Mouse (Mus musculus): ENCODE data around the gene Gm42742. TPM values are rescaled to one million over a fixed set of nuclear protein-coding genes. Genes with fewer than 3 reads are reported as not detected.

The Gm42742 gene
- total and polyA plus RNA-seq, 3 experiments = 13.8 to 27.2 TPM; not detected in 1

GRCm38 (mm10) chr7:127011051-127011450, 9.8 kb downstream of the Gm42742 start:
- Histone ChIP-seq H3K4me1 (ENCODE audit: control insufficient read depth in 1 of 2, insufficient read depth in 2 of 2, low read length in 2 of 2) (peaks cover 10 to 36% of the 10 kb centered on the region in 2 experiments), H3K79me2 (ENCODE audit: control insufficient read depth, insufficient read depth, low read length, poor library complexity) (peaks cover 26% of the 10 kb centered on the region), H3K36me3 (ENCODE audit: control insufficient read depth in 1 of 2, insufficient read depth in 2 of 2, low read length in 2 of 2) (peaks cover 0 to 29% of the 10 kb centered on the region in 2 experiments; a peak in 2 of 4 replicates), H3K9ac (ENCODE audit: control insufficient read depth, low read depth, low read length, poor library complexity, severe bottlenecking) (no peak overlapping the region), H3K9me3 (replicated peaks; ENCODE audit: insufficient read depth, low read length) (no peaks in the 10 kb centered on the region), H3K27ac (ENCODE audit: control insufficient read depth, low read depth, low read length) (no peak overlapping the region), H3K27me3 (ENCODE audit: control insufficient read depth in 1 of 2, insufficient read depth in 2 of 2, low read length in 2 of 2) (no peaks in the 10 kb centered on the region), H3K4me3 (ENCODE audit: control insufficient read depth in 1 of 2, insufficient read depth in 1 of 2, low read depth in 2 of 2, low read length in 2 of 2) (no peak overlapping the region)
- DNase-seq (ENCODE audit: low read depth, low spot score) = no peak
- no peak for TF ChIP-seq ZC3H11A (IDR thresholded peaks at IDR 0.05; ENCODE audit: low read depth, low read length)
- TF ChIP-seq NRF1 (IDR thresholded peaks at IDR 0.05; ENCODE audit: insufficient read depth, low read depth, low read length, poor library complexity, severe bottlenecking) = no peak
- no peak for TF ChIP-seq UBTF (IDR thresholded peaks at IDR 0.05; ENCODE audit: borderline replicate concordance, insufficient read depth, low read depth, low read length)
- no peak for TF ChIP-seq POLR2AphosphoS2 (IDR thresholded peaks at IDR 0.05; ENCODE audit: low read length)
- no peak for TF ChIP-seq EP300 (IDR thresholded peaks at IDR 0.05; ENCODE audit: low read depth in 1 of 2, low read length in 2 of 2)
- no peak for TF ChIP-seq RCOR1 (IDR thresholded peaks at IDR 0.05; ENCODE audit: low read depth, low read length)
- no peak for TF ChIP-seq GABPA (IDR thresholded peaks at IDR 0.05; ENCODE audit: low read depth, low read length)
- no peak for TF ChIP-seq TAL1 (IDR thresholded peaks at IDR 0.05; ENCODE audit: low read length)
- no peak for TF ChIP-seq KAT2A (conservative IDR thresholded peaks at IDR 0.05; ENCODE audit: low read depth, low read length)
- TF ChIP-seq RAD21 (IDR thresholded peaks at IDR 0.05; ENCODE audit: low read depth, low read length) = no peak
- TF ChIP-seq MAX (IDR thresholded peaks at IDR 0.05; ENCODE audit: low read length) = no peak
- TF ChIP-seq HCFC1 (IDR thresholded peaks at IDR 0.05; ENCODE audit: low read depth, low read length) = no peak
- no peak for TF ChIP-seq MYB (IDR thresholded peaks at IDR 0.05; ENCODE audit: low read depth, low read length)
- no peak for TF ChIP-seq TBP (IDR thresholded peaks at IDR 0.05; ENCODE audit: low read depth, low read length)

- no peak for DNase-seq (ENCODE audit: low read depth, low spot score)
- H3K36me3 ChIP-seq (ENCODE audit: control insufficient read depth in 1 of 2, insufficient read depth in 2 of 2, low read length in 2 of 2) = peaks cover 0 to 24% of the 10 kb centered on the region in 2 experiments; a peak in 2 of 4 replicates
- H3K27me3 ChIP-seq (ENCODE audit: control insufficient read depth in 1 of 2, insufficient read depth in 2 of 2, low read length in 2 of 2) = no peaks in the 10 kb centered on the region
- TF ChIP-seq USF1 (IDR thresholded peaks at IDR 0.05; ENCODE audit: low read depth, low read length) (no peak), NRF1 (IDR thresholded peaks at IDR 0.05; ENCODE audit: insufficient read depth, low read depth, low read length, poor library complexity, severe bottlenecking) (no peak), UBTF (IDR thresholded peaks at IDR 0.05; ENCODE audit: borderline replicate concordance, insufficient read depth, low read depth, low read length) (no peak), ZC3H11A (IDR thresholded peaks at IDR 0.05; ENCODE audit: low read depth, low read length) (no peak), MAZ (IDR thresholded peaks at IDR 0.05; ENCODE audit: low read depth, low read length) (no peak), POLR2AphosphoS5 (IDR thresholded peaks at IDR 0.05; ENCODE audit: borderline replicate concordance, low read depth, low read length) (no peak), POLR2AphosphoS2 (IDR thresholded peaks at IDR 0.05; ENCODE audit: low read length) (no peak), TAL1 (IDR thresholded peaks at IDR 0.05; ENCODE audit: low read length) (no peak), KAT2A (conservative IDR thresholded peaks at IDR 0.05; ENCODE audit: low read depth, low read length) (no peak), MYC (IDR thresholded peaks at IDR 0.05; ENCODE audit: low read depth, low read length) (no peak), ETS1 (IDR thresholded peaks at IDR 0.05; ENCODE audit: low read depth, low read length) (no peak), TBP (IDR thresholded peaks at IDR 0.05; ENCODE audit: low read depth, low read length) (no peak), CTCF (IDR thresholded peaks at IDR 0.05 in 2 of 3, conservative IDR thresholded peaks at IDR 0.05 in 1 of 3; ENCODE audit: control insufficient read depth in 1 of 3, insufficient read depth in 1 of 3, low read depth in 2 of 3, low read length in 3 of 3, poor library complexity in 1 of 3, severe bottlenecking in 1 of 3) (no peak), MYB (IDR thresholded peaks at IDR 0.05; ENCODE audit: low read depth, low read length) (no peak), HCFC1 (IDR thresholded peaks at IDR 0.05; ENCODE audit: low read depth, low read length) (no peak), NELFE (IDR thresholded peaks at IDR 0.05; ENCODE audit: low read depth, low read length) (no peak)
- peak overlapping the region; percentile 68 for H3K9ac ChIP-seq (ENCODE audit: control insufficient read depth, low read depth, low read length, poor library complexity, severe bottlenecking)
- no peaks in the 10 kb centered on the region for H3K9me3 ChIP-seq (replicated peaks; ENCODE audit: insufficient read depth, low read length)
- H3K79me2 ChIP-seq (ENCODE audit: control insufficient read depth, insufficient read depth, low read length, poor library complexity) = peaks cover 17% of the 10 kb centered on the region
- no peak overlapping the region for H3K4me3 ChIP-seq (ENCODE audit: control insufficient read depth in 1 of 2, insufficient read depth in 1 of 2, low read depth in 2 of 2, low read length in 2 of 2)
- H3K27ac ChIP-seq (ENCODE audit: control insufficient read depth, low read depth, low read length) = peak overlapping the region; percentile 91
- H3K4me1 ChIP-seq (ENCODE audit: control insufficient read depth in 1 of 2, insufficient read depth in 2 of 2, low read length in 2 of 2) = peaks cover 10 to 33% of the 10 kb centered on the region in 2 experiments
These were observed 11.4 kb downstream of the Gm42742 start for GRCm38 (mm10) chr7:127009307-127010085.

All from MEL (cell line).